Mouse (Mus musculus) liver, postnatal 0 days (tissue): ENCODE results near the gene Tlnrd1.

Source experiments
- CTCF ChIP-seq: sonication (generic); IDR thresholded peaks from 2 replicates; pipeline ENCODE4 v1.5.1; 2016; ENCODE audit warnings: antibody characterized with exemption, low read depth
- EP300 ChIP-seq: IDR thresholded peaks from 2 replicates; pipeline ENCODE4 v1.6.1; 2016; ENCODE audit warnings: antibody characterized with exemption, low read depth, mild to moderate bottlenecking

- TF ChIP-seq CTCF = peak; percentile 43
- no peak for TF ChIP-seq EP300
Observed at GRCm38 (mm10) chr7:83877088-83877487, 7.0 kb downstream of the Tlnrd1 start.
